ENCODE assay signal across 8 mouse cellular contexts in genomic region chr3:88532689-88533511, GRCm38 (mm10). TPM values are rescaled to one million over a fixed set of nuclear protein-coding genes. Genes with fewer than 3 reads are reported as not detected.
DNase-seq lines count a peak whose midpoint lies in the region; ATAC-seq and TF ChIP-seq lines count a peak whose summit lies in the region.

No protein-coding gene starts in this region.

- H3K9ac ChIP-seq in embryonic facial prominence, embryonic 13.5 days = peak overlapping the region; percentile 99
- peak overlapping the region; percentile 94 for H3K9ac ChIP-seq in intestine, embryonic 16.5 days (ENCODE audit: low read depth, low read length)
- H3K9ac ChIP-seq in midbrain, embryonic 14.5 days (replicated peaks; ENCODE audit: low read length) = peak overlapping the region; percentile 98

- no peaks in the 10 kb centered on the region for H3K9me3 ChIP-seq in E14TG2a.4 (ENCODE audit: low read length)
- no peaks in the 10 kb centered on the region for H3K9me3 ChIP-seq in embryonic facial prominence, embryonic 13.5 days
- no peaks in the 10 kb centered on the region for H3K9me3 ChIP-seq in intestine, embryonic 16.5 days (ENCODE audit: control insufficient read depth, low read length)
- no peaks in the 10 kb centered on the region for H3K9me3 ChIP-seq in midbrain, embryonic 14.5 days (ENCODE audit: control insufficient read depth, low read length)

- no peaks in the 10 kb centered on the region for H3K27me3 ChIP-seq in E14TG2a.4 (ENCODE audit: insufficient read depth, low read length)
- H3K27me3 ChIP-seq in embryonic facial prominence, embryonic 13.5 days = no peaks in the 10 kb centered on the region
- H3K27me3 ChIP-seq in intestine, embryonic 16.5 days (replicated peaks; ENCODE audit: control insufficient read depth, insufficient read depth, low read length) = no peaks in the 10 kb centered on the region
- no peaks in the 10 kb centered on the region for H3K27me3 ChIP-seq in midbrain, embryonic 14.5 days (ENCODE audit: control insufficient read depth, insufficient read depth, low read length)

- intact Hi-C loops in gastrocnemius, postnatal 14 days (cut with DNase I; ENCODE audit: low total_unique reads) = no loop called here

- H3K4me2 ChIP-seq in embryonic facial prominence, embryonic 13.5 days = peak overlapping the region; percentile 84
- H3K4me2 ChIP-seq in intestine, embryonic 16.5 days (ENCODE audit: low read depth, low read length) = peak overlapping the region; percentile 88
- peak overlapping the region; percentile 98 for H3K4me2 ChIP-seq in midbrain, embryonic 14.5 days (ENCODE audit: low read length)

- WGBS in embryonic facial prominence, embryonic 13.5 days = under 1% methylated on average over 39 of the region's 40 CpGs
- 2% methylated on average over 30 of the region's 40 CpGs for whole genome bisulfite sequencing in intestine, embryonic 16.5 days
- 0% methylated on average over 40 of the region's 40 CpGs for WGBS in midbrain, embryonic 14.5 days

- DNase-seq in gastrocnemius, postnatal 14 days = peak; percentile 37
- DNase-seq in gastrocnemius, adult 18-20 months (ENCODE audit: low spot score) = no peak
- DNase-seq in midbrain, embryonic 14.5 days = peak; percentile 82
- no peak for DNase-seq in right cerebral cortex, adult 18-20 months
- DNase-seq in adrenal gland, postnatal 10 days = no peak

- peak; percentile 3; the same call in 1 of the 2 replicates for ATAC-seq in embryonic facial prominence, embryonic 13.5 days (ENCODE audit: insufficient number of reproducible peaks, insufficient read depth, low FRiP score, low TSS enrichment, low read depth)
- 0 out of 2 replicates have a peak, but pooled peaks have one; percentile 1 for ATAC-seq in intestine, embryonic 16.5 days
- peak; percentile 18 for ATAC-seq in midbrain, embryonic 14.5 days (ENCODE audit: low FRiP score, low TSS enrichment)

- peak overlapping the region; percentile 92 for H3K4me3 ChIP-seq in E14TG2a.4 (replicated peaks; ENCODE audit: low read length)
- peak overlapping the region; percentile 78 for H3K4me3 ChIP-seq in embryonic facial prominence, embryonic 13.5 days
- H3K4me3 ChIP-seq in intestine, embryonic 16.5 days (ENCODE audit: low read length) = peak overlapping the region; percentile 85
- peak overlapping the region; percentile 52 for H3K4me3 ChIP-seq in midbrain, embryonic 14.5 days (replicated peaks; ENCODE audit: low read depth, low read length)

- H3K4me1 ChIP-seq in E14TG2a.4 (replicated peaks; ENCODE audit: low read depth, low read length) = peaks cover 76% of the 10 kb centered on the region
- H3K4me1 ChIP-seq in embryonic facial prominence, embryonic 13.5 days = peaks cover 66% of the 10 kb centered on the region
- H3K4me1 ChIP-seq in intestine, embryonic 16.5 days (ENCODE audit: control insufficient read depth, insufficient read depth, low read length) = peaks cover 68% of the 10 kb centered on the region
- H3K4me1 ChIP-seq in midbrain, embryonic 14.5 days (ENCODE audit: control insufficient read depth, insufficient read depth, low read length) = peaks cover 62% of the 10 kb centered on the region

- peaks cover 57% of the 10 kb centered on the region for H3K36me3 ChIP-seq in E14TG2a.4 (ENCODE audit: insufficient read depth, low read length)
- peaks cover 28% of the 10 kb centered on the region for H3K36me3 ChIP-seq in embryonic facial prominence, embryonic 13.5 days
- 0 out of 2 replicates have a peak, but pooled peaks cover 3% of the 10 kb centered on the region for H3K36me3 ChIP-seq in intestine, embryonic 16.5 days (ENCODE audit: control insufficient read depth, insufficient read depth, low read length)
- peaks cover 32% of the 10 kb centered on the region for H3K36me3 ChIP-seq in midbrain, embryonic 14.5 days (ENCODE audit: control insufficient read depth, insufficient read depth, low read length)

- peak overlapping the region; percentile 99 for H3K27ac ChIP-seq in embryonic facial prominence, embryonic 13.5 days
- peak overlapping the region; percentile 94 for H3K27ac ChIP-seq in intestine, embryonic 16.5 days (ENCODE audit: low read length)
- peak overlapping the region; percentile 99 for H3K27ac ChIP-seq in midbrain, embryonic 14.5 days (replicated peaks; ENCODE audit: low read depth, low read length)

- no peak for TF ChIP-seq CTCF in E14TG2a.4 (conservative IDR thresholded peaks at IDR 0.05; ENCODE audit: low read length)

RNA-seq across cellular contexts. Expression of gene Mex3a, which starts 0.7 kb away (rescaled TPM):
- 1 to 10 TPM in 1 of 2 experiments, under 1 TPM in 1; 0.64 to 1.6 TPM for total RNA-seq in gastrocnemius, postnatal 14 days (2021)
- under 1 TPM; 0.17 to 0.18 TPM for total RNA-seq in gastrocnemius, adult 18-20 months (2021)
- 32.2 and 33.4 TPM in 2 replicates for polyA plus RNA-seq in embryonic facial prominence, embryonic 13.5 days (2015; fragmentation: Nextera tagmentation; extraction: Ambion mirVana)
- polyA plus RNA-seq in intestine, embryonic 16.5 days (2015; fragmentation: Nextera tagmentation; extraction: Ambion mirVana) = 6.5 and 7.3 TPM in 2 replicates
- 50.8 and 51.8 TPM in 2 replicates for polyA plus RNA-seq in midbrain, embryonic 14.5 days (2014; fragmentation: Nextera tagmentation; extraction: Ambion mirVana)
- total RNA-seq in adrenal gland, postnatal 10 days (2021) = 1 to 10 TPM; 5.5 to 5.6 TPM

RNA-seq across cellular contexts. Expression of gene Rab25, which starts 15.2 kb away (rescaled TPM):
- not detected for total RNA-seq in gastrocnemius, postnatal 14 days (2021)
- total RNA-seq in gastrocnemius, adult 18-20 months (2021) = not detected
- polyA plus RNA-seq in embryonic facial prominence, embryonic 13.5 days (2015; fragmentation: Nextera tagmentation; extraction: Ambion mirVana) = 18.6 and 19.5 TPM in 2 replicates
- polyA plus RNA-seq in intestine, embryonic 16.5 days (2015; fragmentation: Nextera tagmentation; extraction: Ambion mirVana) = 102 and 109 TPM in 2 replicates
- not detected in 2 replicates for polyA plus RNA-seq in midbrain, embryonic 14.5 days (2014; fragmentation: Nextera tagmentation; extraction: Ambion mirVana)
- not detected for total RNA-seq in adrenal gland, postnatal 10 days (2021)

RNA-seq across cellular contexts. Expression of gene Lamtor2, which starts 20.0 kb away (rescaled TPM):
- total RNA-seq in gastrocnemius, postnatal 14 days (2021) = 10 to 100 TPM; 78.3 to 80.4 TPM
- 10 to 100 TPM; 90.8 to 95.9 TPM for total RNA-seq in gastrocnemius, adult 18-20 months (2021)
- 164 and 169 TPM in 2 replicates for polyA plus RNA-seq in embryonic facial prominence, embryonic 13.5 days (2015; fragmentation: Nextera tagmentation; extraction: Ambion mirVana)
- polyA plus RNA-seq in intestine, embryonic 16.5 days (2015; fragmentation: Nextera tagmentation; extraction: Ambion mirVana) = 244 and 256 TPM in 2 replicates
- polyA plus RNA-seq in midbrain, embryonic 14.5 days (2014; fragmentation: Nextera tagmentation; extraction: Ambion mirVana) = 93.4 and 154 TPM in 2 replicates
- 100 to 1,000 TPM; 131 to 132 TPM for total RNA-seq in adrenal gland, postnatal 10 days (2021)

RNA-seq across cellular contexts. Expression of gene Ubqln4, which starts 20.7 kb away (rescaled TPM):
- 10 to 100 TPM; 42.0 to 45.5 TPM for total RNA-seq in gastrocnemius, postnatal 14 days (2021)
- total RNA-seq in gastrocnemius, adult 18-20 months (2021) = 10 to 100 TPM; 86.3 to 89.9 TPM
- polyA plus RNA-seq in embryonic facial prominence, embryonic 13.5 days (2015; fragmentation: Nextera tagmentation; extraction: Ambion mirVana) = 43.0 and 44.6 TPM in 2 replicates
- 37.2 and 38.9 TPM in 2 replicates for polyA plus RNA-seq in intestine, embryonic 16.5 days (2015; fragmentation: Nextera tagmentation; extraction: Ambion mirVana)
- polyA plus RNA-seq in midbrain, embryonic 14.5 days (2014; fragmentation: Nextera tagmentation; extraction: Ambion mirVana) = 42.4 and 47.8 TPM in 2 replicates
- 10 to 100 TPM; 63.9 to 73.1 TPM for total RNA-seq in adrenal gland, postnatal 10 days (2021)

RNA-seq across cellular contexts. Expression of gene Lmna, which starts 23.1 kb away (rescaled TPM):
- total RNA-seq in gastrocnemius, postnatal 14 days (2021) = 100 to 1,000 TPM; 125 to 161 TPM
- 10 to 100 TPM; 68.3 to 89.6 TPM for total RNA-seq in gastrocnemius, adult 18-20 months (2021)
- 311 and 321 TPM in 2 replicates for polyA plus RNA-seq in embryonic facial prominence, embryonic 13.5 days (2015; fragmentation: Nextera tagmentation; extraction: Ambion mirVana)
- polyA plus RNA-seq in intestine, embryonic 16.5 days (2015; fragmentation: Nextera tagmentation; extraction: Ambion mirVana) = 126 and 127 TPM in 2 replicates
- 31.0 and 34.3 TPM in 2 replicates for polyA plus RNA-seq in midbrain, embryonic 14.5 days (2014; fragmentation: Nextera tagmentation; extraction: Ambion mirVana)
- total RNA-seq in adrenal gland, postnatal 10 days (2021) = 100 to 1,000 TPM; 102 to 104 TPM

Comparison
In these comparisons a context has a peak if more than half of its experiments do, and no peak if none do; other contexts are left out.
1. DNase-seq: peak in gastrocnemius, postnatal 14 days (single experiment) and midbrain, embryonic 14.5 days (single experiment); none in gastrocnemius, adult 18-20 months (single experiment), right cerebral cortex, adult 18-20 months (single experiment) and adrenal gland, postnatal 10 days (single experiment).
2. Peak in every context shown above with its lines, with median percentiles within 50 percentile points of each other: H3K4me3 ChIP-seq, ATAC-seq, H3K27ac ChIP-seq, H3K4me2 ChIP-seq and H3K9ac ChIP-seq.